Mouse (Mus musculus): Measurements from ENCODE around the gene Zfp11. TPM values are rescaled to one million over a fixed set of nuclear protein-coding genes. Genes with fewer than 3 reads are reported as not detected.

The Zfp11 gene
- polyA plus RNA-seq, 1 experiment: 0.61 TPM

- TF ChIP-seq POLR2A (IDR thresholded peaks at IDR 0.05; ENCODE audit: low read depth, low read length): no peak
- TF ChIP-seq CTCF (IDR thresholded peaks at IDR 0.05; ENCODE audit: extremely low read depth, insufficient read depth, insufficient read length, insufficient replicate concordance): peak; percentile 61; the same call in 1 of the 2 replicates
- H3K4me1 ChIP-seq (ENCODE audit: control insufficient read depth, insufficient read depth, insufficient read length): no peaks in the 10 kb centered on the region
- 0% methylated on average over 1 of the region's 1 CpGs for WGBS
Observed at GRCm38 (mm10) chr5:129611060-129611459, 58.8 kb downstream of the Zfp11 start.

DNA sequence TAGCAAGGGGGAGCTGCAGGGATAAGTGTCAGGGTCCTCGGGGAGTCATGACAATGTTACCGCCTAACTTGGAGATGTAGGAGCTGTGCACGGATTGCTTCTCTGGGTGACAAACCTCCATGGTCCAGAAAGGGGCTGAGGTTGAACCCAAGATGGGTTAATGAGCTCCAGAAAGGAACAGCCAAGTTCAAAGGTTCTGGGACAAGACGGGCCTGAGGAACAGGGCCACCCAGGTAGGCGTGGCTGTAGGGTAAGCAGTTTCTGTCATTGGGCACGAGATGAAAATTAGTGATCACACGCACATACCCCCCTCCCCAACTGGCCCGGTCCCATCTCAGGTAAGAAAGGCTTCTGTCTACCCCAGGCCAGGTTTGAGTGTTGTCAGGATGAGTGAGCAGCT is 62.4 kb downstream of the Zfp11 start:
- H3K4me1 ChIP-seq (ENCODE audit: control insufficient read depth, insufficient read depth, insufficient read length): no peaks in the 10 kb centered on the region
- WGBS: 87% methylated on average over 8 of the region's 8 CpGs
- H3K27ac ChIP-seq (ENCODE audit: insufficient read depth, low read length): no peak overlapping the region
- H3K27me3 ChIP-seq (ENCODE audit: control insufficient read depth, insufficient read depth, low read length): no peaks in the 10 kb centered on the region
- H3K36me3 ChIP-seq (ENCODE audit: control insufficient read depth, insufficient read depth, low read length): no peaks in the 10 kb centered on the region
- no peak for DNase-seq (ENCODE audit: low read depth in 1 of 2, low spot score in 2 of 2)
- no peak overlapping the region for H3K4me3 ChIP-seq (ENCODE audit: extremely low read depth, insufficient read depth, insufficient read length)
- no peak for TF ChIP-seq CTCF (IDR thresholded peaks at IDR 0.05; ENCODE audit: extremely low read depth, insufficient read depth, insufficient read length, insufficient replicate concordance)
- no peak for TF ChIP-seq POLR2A (IDR thresholded peaks at IDR 0.05; ENCODE audit: low read depth, low read length)

More at GRCm38 (mm10) chr5:129611060-129611459, 58.8 kb downstream of the Zfp11 start:
- Histone ChIP-seq H3K36me3 (ENCODE audit: control insufficient read depth, insufficient read depth, low read length) (no peaks in the 10 kb centered on the region), H3K27me3 (ENCODE audit: control insufficient read depth, insufficient read depth, low read length) (no peaks in the 10 kb centered on the region), H3K27ac (ENCODE audit: insufficient read depth, low read length) (no peak overlapping the region), H3K4me3 (ENCODE audit: extremely low read depth, insufficient read depth, insufficient read length) (no peak overlapping the region)
- peak in 1 of 2 experiments; percentile 50 for DNase-seq (ENCODE audit: low read depth in 1 of 2, low spot score in 2 of 2)

Other genes starting within 250 kb of the Zfp11 start
- gene Sfswap, start 168.9 kb downstream of the Zfp11 start, polyA plus RNA-seq (2012; rRNA removed): 69.8 and 89.7 TPM in 2 replicates
- gene Mmp17, start 85.9 kb downstream of the Zfp11 start, polyA plus RNA-seq (2012; rRNA removed): 3.2 and 3.4 TPM in 2 replicates
- not detected in 2 replicates for gene Sept14, start 38.4 kb upstream of the Zfp11 start, polyA plus RNA-seq (2012; rRNA removed)
- 29.2 and 34.9 TPM in 2 replicates for gene Mrps17, start 45.4 kb upstream of the Zfp11 start, polyA plus RNA-seq (2012; rRNA removed)
- gene Nipsnap2, start 55.0 kb upstream of the Zfp11 start, polyA plus RNA-seq (2012; rRNA removed): 16.3 and 19.4 TPM in 2 replicates
- 13.3 and 14.2 TPM in 2 replicates for gene Psph, start 117.3 kb upstream of the Zfp11 start, polyA plus RNA-seq (2012; rRNA removed)
- gene Sumf2, start 176.9 kb upstream of the Zfp11 start, polyA plus RNA-seq (2012; rRNA removed): 9.5 and 11.5 TPM in 2 replicates
- gene Chchd2, start 217.4 kb upstream of the Zfp11 start, polyA plus RNA-seq (2012; rRNA removed): 274 and 522 TPM in 2 replicates
- gene Zbed5, start 225.6 kb upstream of the Zfp11 start, polyA plus RNA-seq (2012; rRNA removed): 0.56 and 0.65 TPM in 2 replicates
- gene Phkg1, start 228.4 kb upstream of the Zfp11 start, polyA plus RNA-seq (2012; rRNA removed): 0.13 and 0.14 TPM in 2 replicates
- gene Nupr1l, start 238.4 kb upstream of the Zfp11 start, polyA plus RNA-seq (2012; rRNA removed): 2.4 and 4.9 TPM in 2 replicates